Mouse (Mus musculus) fat pad, adult 2 months (tissue): Measurements from ENCODE around the gene Stradb.
"Not testable (repeated sequence)": the region's sequence is repeated elsewhere in the genome, so short reads cannot be mapped to it uniquely, and the experiment has no call there.

Experiments used
- DNase-seq: peaks from one replicate; pipeline ENCODE4 v3.0.0-alpha.2; 2011; ENCODE audit warnings: low read depth, low spot score; ENCODE audit errors: extremely low read depth

The Stradb gene

GRCm38 (mm10) chr1:58973366-58974221 is at the start of gene Stradb, which contains the start of gene Trak2:
Gene Stradb, plus strand, starts transcription at chr1:58973522.
Gene Trak2, minus strand, starts transcription at chr1:58973430.
- DNase-seq = no peak

GRCm38 (mm10) chr1:58926664-58927063 is 46.7 kb upstream of the Stradb start:
- no peak for DNase-seq

- no peak for DNase-seq
Observed at GRCm38 (mm10) chr1:58936746-58937605, 36.3 kb upstream of the Stradb start.

- DNase-seq = no peak
Observed at GRCm38 (mm10) chr1:58937606-58938099, 35.7 kb upstream of the Stradb start.

GRCm38 (mm10) chr1:58945523-58945922 is 27.8 kb upstream of the Stradb start:
- no peak for DNase-seq

- no peak for DNase-seq
Observed at GRCm38 (mm10) chr1:58945960-58946670, 27.2 kb upstream of the Stradb start.

GRCm38 (mm10) chr1:58946718-58947117 is 26.6 kb upstream of the Stradb start:
- DNase-seq = no peak

GRCm38 (mm10) chr1:58949561-58950106 is 23.7 kb upstream of the Stradb start:
- DNase-seq = no peak

- DNase-seq = no peak
Observed at GRCm38 (mm10) chr1:58950899-58951648, 22.2 kb upstream of the Stradb start.

- DNase-seq = no peak
Observed at GRCm38 (mm10) chr1:58951841-58952240, 21.5 kb upstream of the Stradb start.

- DNase-seq = no peak
Observed at GRCm38 (mm10) chr1:58952526-58952925, 20.8 kb upstream of the Stradb start.

- no peak for DNase-seq
Observed at GRCm38 (mm10) chr1:58952997-58953396, 20.3 kb upstream of the Stradb start.

GRCm38 (mm10) chr1:58953686-58954434 is 19.5 kb upstream of the Stradb start:
- DNase-seq = no peak

- DNase-seq = no peak
Observed at GRCm38 (mm10) chr1:58954578-58955410, 18.5 kb upstream of the Stradb start.

GRCm38 (mm10) chr1:58955716-58956115 is 17.6 kb upstream of the Stradb start:
- DNase-seq = no peak

GRCm38 (mm10) chr1:58956229-58956628 is 17.1 kb upstream of the Stradb start:
- DNase-seq = no peak

- DNase-seq = no peak
Observed at GRCm38 (mm10) chr1:58957931-58958330, 15.4 kb upstream of the Stradb start.

- not testable (repeated sequence) for DNase-seq
Observed at GRCm38 (mm10) chr1:58958789-58959526, 14.4 kb upstream of the Stradb start.
